ENCODE assay signal across 10 mouse cellular contexts in the genomic region with DNA sequence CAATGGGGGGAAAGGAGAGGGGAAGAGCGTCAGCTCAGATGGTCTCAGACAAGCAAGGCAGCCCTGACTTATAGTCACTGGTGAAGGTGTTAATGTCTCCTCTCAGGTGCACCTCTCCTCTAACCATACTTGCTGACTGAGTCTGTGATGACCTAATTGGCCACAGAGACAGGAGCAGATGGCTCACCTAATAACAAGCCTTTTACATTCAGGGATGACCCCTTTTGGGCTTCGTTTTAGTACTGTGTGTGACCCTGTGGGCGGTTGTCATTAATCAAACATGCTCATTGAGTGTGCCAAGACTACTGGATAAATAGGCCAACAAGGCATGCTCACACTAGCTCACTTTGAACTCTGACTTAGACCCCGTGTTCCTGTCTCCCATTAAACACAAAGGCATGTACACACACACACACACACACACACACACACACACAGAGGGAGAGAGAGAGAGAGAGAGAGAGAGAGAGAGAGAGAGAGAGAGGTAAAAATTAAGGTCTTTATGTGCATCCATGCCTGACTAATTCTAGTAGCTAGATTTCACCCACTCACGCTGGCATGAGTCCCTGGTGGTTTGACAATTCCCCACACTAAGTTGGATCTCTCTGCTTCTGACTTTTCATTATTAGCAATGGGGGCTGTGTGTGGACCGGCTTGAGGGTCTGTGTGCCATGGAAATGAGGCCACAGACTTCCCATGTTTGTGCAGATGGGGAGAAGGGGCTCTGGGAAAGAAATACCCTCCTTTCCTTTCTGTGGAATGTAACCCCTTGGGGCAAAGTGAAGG.
A peak's percentile ranks its signal among the peaks of the same experiment; 100 is the strongest.
DNase-seq lines count a peak whose midpoint lies in the region; ATAC-seq and TF ChIP-seq lines count a peak whose summit lies in the region.
"Had no signal": no experiment of that assay in that cellular context is flagged by ENCODE, and none has a peak within 500 bp of the region (broad histone marks: within the 10 kb centered on the region; RNA-seq: fewer than 3 reads in every experiment).

No protein-coding gene starts in this region.

- 81% methylated on average over 6 of the region's 6 CpGs for WGBS in forebrain, embryonic 10.5 days
- WGBS in forebrain, embryonic 15.5 days: 65% methylated on average over 6 of the region's 6 CpGs
- WGBS in liver, postnatal 0 days (ENCODE audit: insufficient replicate concordance): 59% methylated on average over 6 of the region's 6 CpGs
- 33% methylated on average over 6 of the region's 6 CpGs for WGBS in hindbrain, postnatal 0 days
- 46% methylated on average over 6 of the region's 6 CpGs for WGBS in stomach, postnatal 0 days

- peaks cover 44% of the 10 kb centered on the region for H3K4me1 ChIP-seq in forebrain, embryonic 10.5 days
- H3K4me1 ChIP-seq in forebrain, embryonic 15.5 days: peaks cover under 1% of the 10 kb centered on the region; the same call in 1 of the 2 replicates
- peaks cover 6% of the 10 kb centered on the region for H3K4me1 ChIP-seq in liver, postnatal 0 days (ENCODE audit: insufficient read depth)
- H3K4me1 ChIP-seq in hindbrain, postnatal 0 days (ENCODE audit: insufficient read depth, low read length): peaks cover 4% of the 10 kb centered on the region
- H3K4me1 ChIP-seq in stomach, postnatal 0 days (replicated peaks; ENCODE audit: control insufficient read depth, insufficient read depth): 0 out of 2 replicates have a peak, but pooled peaks cover 4% of the 10 kb centered on the region

- H3K9ac ChIP-seq in forebrain, embryonic 15.5 days (replicated peaks): no peak overlapping the region
- H3K9ac ChIP-seq in liver, postnatal 0 days (replicated peaks): no peak overlapping the region
- no peak overlapping the region for H3K9ac ChIP-seq in hindbrain, postnatal 0 days (replicated peaks; ENCODE audit: low read length)
- no peak overlapping the region for H3K9ac ChIP-seq in stomach, postnatal 0 days (ENCODE audit: low read length)
- H3K9ac ChIP-seq: stomach, embryonic 15.5 days had no signal

- no peaks in the 10 kb centered on the region for H3K9me3 ChIP-seq in forebrain, embryonic 10.5 days
- no peaks in the 10 kb centered on the region for H3K9me3 ChIP-seq in forebrain, embryonic 15.5 days
- no peaks in the 10 kb centered on the region for H3K9me3 ChIP-seq in liver, postnatal 0 days (ENCODE audit: low read length)
- no peaks in the 10 kb centered on the region for H3K9me3 ChIP-seq in hindbrain, postnatal 0 days (ENCODE audit: low read length)
- H3K9me3 ChIP-seq in stomach, postnatal 0 days (ENCODE audit: control insufficient read depth, low read length): no peaks in the 10 kb centered on the region
- H3K9me3 ChIP-seq: stomach, embryonic 15.5 days had no signal

- no peaks in the 10 kb centered on the region for H3K36me3 ChIP-seq in forebrain, embryonic 10.5 days (replicated peaks)
- H3K36me3 ChIP-seq in forebrain, embryonic 15.5 days: no peaks in the 10 kb centered on the region
- H3K36me3 ChIP-seq in liver, postnatal 0 days (replicated peaks; ENCODE audit: insufficient read depth, low read length): no peaks in the 10 kb centered on the region
- H3K36me3 ChIP-seq in hindbrain, postnatal 0 days (ENCODE audit: insufficient read depth, low read length): no peaks in the 10 kb centered on the region
- no peaks in the 10 kb centered on the region for H3K36me3 ChIP-seq in stomach, postnatal 0 days (ENCODE audit: control insufficient read depth, insufficient read depth, low read length)
- H3K36me3 ChIP-seq: stomach, embryonic 15.5 days had no signal

- TF ChIP-seq CTCF in liver, postnatal 0 days (IDR thresholded peaks at IDR 0.05; ENCODE audit: low read depth): no peak
- no peak for TF ChIP-seq CTCF in hindbrain, postnatal 0 days (IDR thresholded peaks at IDR 0.05; ENCODE audit: low read depth)
- no peak for TF ChIP-seq CTCF in stomach, postnatal 0 days (IDR thresholded peaks at IDR 0.05; ENCODE audit: low read depth)

- 0 out of 2 replicates have a peak, but pooled peaks cover 6% of the 10 kb centered on the region for H3K27me3 ChIP-seq in forebrain, embryonic 10.5 days (ENCODE audit: poor library complexity, severe bottlenecking)
- H3K27me3 ChIP-seq in forebrain, embryonic 15.5 days: no peaks in the 10 kb centered on the region
- H3K27me3 ChIP-seq in liver, postnatal 0 days (ENCODE audit: insufficient read depth, low read length): no peaks in the 10 kb centered on the region
- H3K27me3 ChIP-seq in hindbrain, postnatal 0 days (ENCODE audit: insufficient read depth, low read length): no peaks in the 10 kb centered on the region
- no peaks in the 10 kb centered on the region for H3K27me3 ChIP-seq in stomach, postnatal 0 days (ENCODE audit: control insufficient read depth, insufficient read depth, low read length)
- H3K27me3 ChIP-seq: stomach, embryonic 15.5 days had no signal

- no peak for ATAC-seq in forebrain, embryonic 15.5 days (replicated peaks)
- peak; percentile 82 for ATAC-seq in liver, postnatal 0 days
- ATAC-seq in hindbrain, postnatal 0 days: peak; percentile 38; the same call in 1 of the 2 replicates
- ATAC-seq in stomach, postnatal 0 days (ENCODE audit: low FRiP score, low TSS enrichment): no peak

- no peak overlapping the region for H3K4me3 ChIP-seq in forebrain, embryonic 10.5 days
- H3K4me3 ChIP-seq in forebrain, embryonic 15.5 days: no peak overlapping the region
- no peak overlapping the region for H3K4me3 ChIP-seq in liver, postnatal 0 days (ENCODE audit: low read depth, low read length)
- no peak overlapping the region for H3K4me3 ChIP-seq in hindbrain, postnatal 0 days (ENCODE audit: low read length)
- H3K4me3 ChIP-seq in stomach, postnatal 0 days (ENCODE audit: low read depth, low read length): no peak overlapping the region
- H3K4me3 ChIP-seq: stomach, embryonic 15.5 days had no signal

- no peak overlapping the region for H3K4me2 ChIP-seq in forebrain, embryonic 15.5 days (replicated peaks)
- H3K4me2 ChIP-seq in liver, postnatal 0 days (ENCODE audit: low read depth, low read length): no peak overlapping the region
- H3K4me2 ChIP-seq in hindbrain, postnatal 0 days (ENCODE audit: low read depth, low read length): no peak overlapping the region
- H3K4me2 ChIP-seq in stomach, postnatal 0 days (replicated peaks; ENCODE audit: low read depth): no peak overlapping the region
- H3K4me2 ChIP-seq: stomach, embryonic 15.5 days had no signal

- no peak for DNase-seq in forebrain, embryonic 10.5 days (ENCODE audit: extremely low spot score, low spot score)
- no peak for DNase-seq in liver, postnatal 0 days
- DNase-seq in liver: no peak
- DNase-seq in hindbrain, postnatal 0 days (ENCODE audit: low spot score): peak; percentile 31
- DNase-seq in right cerebral cortex, postnatal 14 days: peak; percentile 50
- no peak for DNase-seq in spleen, postnatal 36 days (ENCODE audit: low spot score in 2 of 2)
- DNase-seq in stomach, postnatal 0 days (ENCODE audit: low spot score): no peak
- DNase-seq: heart, postnatal 36 days had no signal

- peak overlapping the region; percentile 51 for H3K27ac ChIP-seq in forebrain, embryonic 10.5 days
- H3K27ac ChIP-seq in forebrain, embryonic 15.5 days (replicated peaks): no peak overlapping the region
- H3K27ac ChIP-seq in liver, postnatal 0 days (ENCODE audit: low read depth): peak overlapping the region; percentile 72
- H3K27ac ChIP-seq in hindbrain, postnatal 0 days: no peak overlapping the region
- no peak overlapping the region for H3K27ac ChIP-seq in stomach, postnatal 0 days (replicated peaks)
- H3K27ac ChIP-seq: stomach, embryonic 15.5 days had no signal

- TF ChIP-seq EP300 in liver, postnatal 0 days (IDR thresholded peaks at IDR 0.05; ENCODE audit: low read depth): no peak
- TF ChIP-seq EP300 in stomach, postnatal 0 days (optimal IDR thresholded peaks at IDR 0.05): no peak

Comparison
In these comparisons a context has a peak if more than half of its experiments do, and no peak if none do; other contexts are left out.
1. H3K27ac ChIP-seq: peak in forebrain, embryonic 10.5 days (single experiment) and liver, postnatal 0 days (single experiment); none in forebrain, embryonic 15.5 days (single experiment), hindbrain, postnatal 0 days (single experiment) and stomach, postnatal 0 days (single experiment).
2. DNase-seq: peak in hindbrain, postnatal 0 days (single experiment) and right cerebral cortex, postnatal 14 days (single experiment); none in forebrain, embryonic 10.5 days (single experiment), liver, postnatal 0 days (single experiment), liver (single experiment), spleen, postnatal 36 days (0 of 2) and stomach, postnatal 0 days (single experiment).
3. ATAC-seq: peak in liver, postnatal 0 days (single experiment) and hindbrain, postnatal 0 days (single experiment); none in forebrain, embryonic 15.5 days (single experiment) and stomach, postnatal 0 days (single experiment).